Mouse (Mus musculus) layer of hippocampus, postnatal 14 days (tissue): Measurements from ENCODE around the gene Gm49345. TPM values are rescaled to one million over a fixed set of nuclear protein-coding genes. Genes with fewer than 3 reads are reported as not detected.
"Not testable (repeated sequence)": the region's sequence is repeated elsewhere in the genome, so short reads cannot be mapped to it uniquely, and the experiment has no call there.

Source experiments
- DNase-seq, 2 experiments: peaks; one replicate each; pipeline ENCODE4 v3.0.0; 2021 to 2022; ENCODE audit warnings: low spot score in 2 of 2, mixed read lengths in 1 of 2
- long read RNA-seq, 2 experiments: library from polyadenylated mRNA; stranded (forward); transcript quantifications; one replicate each; pipeline ENCODE4 v2.0.0; 2021
- total RNA-seq, 2 experiments: library from RNA; stranded (reverse); gene quantifications; 2 replicates each; pipeline ENCODE4 v1.2.3; 2021

Gm49345 gene
- total RNA-seq: 1 to 10 TPM; 1.3 to 1.5 TPM
- long read RNA-seq, experiment 1, partial matches to known transcripts: 0 of 1 reads
- long read RNA-seq, experiment 1, other reads (novel, unspliced or antisense): 1 of 1 reads
- long read RNA-seq, experiment 2, partial matches to known transcripts: 0 of 2 reads
- long read RNA-seq, experiment 2, other reads (novel, unspliced or antisense): 2 of 2 reads

DNA sequence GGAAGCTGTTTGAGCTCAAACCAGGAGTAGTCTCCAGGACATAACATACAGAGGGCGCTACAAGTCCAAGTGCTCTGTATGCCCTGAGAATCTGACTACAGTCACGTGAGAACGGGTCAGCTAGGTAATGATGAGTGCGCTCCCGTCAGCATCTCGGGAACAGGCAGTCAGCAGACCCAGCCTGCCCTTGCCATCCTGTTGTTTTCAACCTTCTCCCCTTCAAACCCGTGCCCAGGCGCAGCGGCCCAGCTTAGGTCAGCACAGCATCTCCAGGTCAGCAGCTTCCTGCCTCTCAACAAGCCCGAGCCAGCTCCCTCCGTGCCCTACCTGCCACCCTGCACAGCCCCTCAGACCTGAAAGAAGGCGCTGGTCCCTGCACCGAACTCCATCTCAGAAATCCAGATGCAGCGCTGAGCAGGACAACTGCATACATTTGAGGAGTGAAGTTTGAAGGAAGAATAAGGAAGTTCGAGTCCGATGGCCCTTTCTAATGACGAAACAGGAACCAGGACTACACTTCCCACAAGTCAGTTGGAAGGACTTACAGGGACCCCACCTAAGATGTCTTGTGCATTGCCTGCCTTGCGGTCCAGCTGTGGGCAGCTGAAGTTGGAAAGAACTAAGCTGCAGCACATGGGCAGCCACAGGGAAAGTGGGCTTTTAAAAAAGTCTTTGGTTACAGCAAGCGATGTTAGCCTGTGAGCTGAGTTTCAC lies at the start of gene Gm49345, which contains the start of gene Zfp729a:
TSS of gene Gm49345 (minus strand) at position 476 of the 714 bp plus-strand sequence.
TSS of gene Zfp729a (minus strand) at position 498 of the 714 bp plus-strand sequence.
- peak; percentile 74 to 92 for DNase-seq

GRCm38 (mm10) chr13:67686971-67687370 lies 49.4 kb upstream of the Gm49345 start, which contains the start of gene Zfp738:
Gene Zfp738 (minus strand): TSS chr13:67687071.
- no peak for DNase-seq

DNA sequence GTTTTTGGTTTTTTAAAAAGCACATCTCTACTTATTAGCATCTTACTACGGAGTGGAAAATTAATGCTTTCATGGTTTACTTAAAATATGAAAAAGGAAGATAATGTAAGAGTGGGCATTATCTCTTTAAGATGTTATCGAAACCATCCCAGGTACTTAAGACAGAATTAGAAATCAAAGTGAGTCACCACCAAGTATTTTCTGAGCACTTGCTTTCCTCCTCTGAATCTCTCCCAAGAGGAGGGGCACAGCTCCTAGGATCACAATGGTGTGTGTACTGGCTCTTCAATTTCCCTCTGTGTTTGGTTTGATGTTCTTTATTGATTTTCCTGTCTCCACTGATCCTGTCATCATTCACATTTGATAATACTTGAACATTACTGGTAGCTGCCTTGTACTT lies 46.3 kb upstream of the Gm49345 start:
- not testable (repeated sequence) for DNase-seq

DNA sequence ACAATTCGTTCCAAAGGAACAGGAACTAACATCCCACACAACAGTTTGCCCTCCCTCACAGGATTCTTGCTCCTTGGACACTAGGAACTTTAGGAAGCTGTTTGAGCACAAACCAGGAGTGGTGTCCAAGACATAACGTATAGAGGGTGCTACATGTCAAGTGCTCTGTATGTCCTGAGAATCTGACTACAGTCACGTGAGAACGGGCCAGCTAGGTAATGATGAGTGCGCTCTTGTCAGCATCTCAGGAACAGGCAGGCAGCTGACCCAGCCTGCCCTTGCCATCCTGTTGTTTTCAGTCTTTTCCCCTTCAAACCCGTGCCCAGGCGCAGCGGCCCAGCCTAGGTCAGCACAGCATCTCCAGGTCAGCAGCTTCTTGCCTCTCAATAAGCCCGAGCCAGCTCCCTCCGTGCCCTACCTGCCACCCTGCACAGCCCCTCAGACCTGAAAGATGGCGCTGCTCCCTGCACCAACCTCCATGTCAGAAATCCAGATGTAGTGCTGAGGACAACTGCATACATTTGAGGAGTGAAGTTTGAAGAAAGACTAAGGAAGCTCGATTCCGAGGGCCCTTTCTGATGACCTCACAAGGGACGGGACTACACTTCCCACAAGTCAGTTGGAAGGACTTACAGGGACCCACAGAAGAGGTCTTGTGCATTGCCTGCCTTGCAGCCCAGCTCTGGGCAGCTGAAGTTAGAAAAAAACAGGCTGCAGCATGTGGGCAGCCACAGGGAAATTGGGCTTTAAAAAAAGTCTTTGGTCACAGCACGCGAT lies 45.6 kb upstream of the Gm49345 start:
- peak; percentile 76 to 92 for DNase-seq

DNA sequence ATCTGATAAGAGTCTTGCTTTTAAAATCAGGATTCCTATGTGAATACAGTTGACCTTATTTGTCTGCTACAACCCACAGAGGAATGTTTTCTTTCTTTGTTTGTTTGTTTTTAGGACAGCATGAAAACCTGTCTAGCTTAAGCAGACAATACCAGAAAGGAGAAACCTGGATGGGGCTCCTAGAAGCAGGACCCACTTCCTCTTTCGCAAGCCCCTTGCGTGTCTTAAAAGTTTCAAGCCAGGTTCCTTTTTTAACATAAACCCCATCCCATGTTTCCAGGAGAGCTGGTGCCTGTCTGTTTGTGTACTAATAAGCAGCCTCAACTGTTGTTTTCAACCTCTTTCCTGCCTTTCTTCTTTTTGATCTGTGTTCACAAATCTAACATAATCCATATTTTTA lies 37.3 kb upstream of the Gm49345 start:
- no peak for DNase-seq

- DNase-seq: no peak
Observed at GRCm38 (mm10) chr13:67652496-67652895, 14.9 kb upstream of the Gm49345 start.

DNA sequence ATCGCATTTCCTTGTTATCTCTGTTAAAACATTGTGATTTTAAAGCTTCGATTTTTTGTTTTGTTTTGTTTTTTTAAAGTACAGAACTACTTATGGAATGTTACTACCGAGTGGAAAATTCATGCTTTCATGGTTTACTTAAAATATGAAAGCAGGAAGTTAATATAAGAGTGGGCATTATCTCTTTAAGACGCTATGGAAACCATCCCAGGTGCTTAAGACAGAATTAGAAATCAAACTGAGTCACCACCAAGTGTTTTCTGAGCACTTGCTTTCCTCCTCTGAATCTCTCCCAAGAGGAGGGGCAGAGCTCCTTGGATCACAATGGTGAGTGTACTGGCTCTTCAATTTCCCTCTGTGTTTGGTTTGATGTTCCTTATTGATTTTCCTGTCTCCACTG lies 27.5 kb downstream of the Gm49345 start:
- DNase-seq: peak in 1 of 2 experiments; percentile 5

DNA sequence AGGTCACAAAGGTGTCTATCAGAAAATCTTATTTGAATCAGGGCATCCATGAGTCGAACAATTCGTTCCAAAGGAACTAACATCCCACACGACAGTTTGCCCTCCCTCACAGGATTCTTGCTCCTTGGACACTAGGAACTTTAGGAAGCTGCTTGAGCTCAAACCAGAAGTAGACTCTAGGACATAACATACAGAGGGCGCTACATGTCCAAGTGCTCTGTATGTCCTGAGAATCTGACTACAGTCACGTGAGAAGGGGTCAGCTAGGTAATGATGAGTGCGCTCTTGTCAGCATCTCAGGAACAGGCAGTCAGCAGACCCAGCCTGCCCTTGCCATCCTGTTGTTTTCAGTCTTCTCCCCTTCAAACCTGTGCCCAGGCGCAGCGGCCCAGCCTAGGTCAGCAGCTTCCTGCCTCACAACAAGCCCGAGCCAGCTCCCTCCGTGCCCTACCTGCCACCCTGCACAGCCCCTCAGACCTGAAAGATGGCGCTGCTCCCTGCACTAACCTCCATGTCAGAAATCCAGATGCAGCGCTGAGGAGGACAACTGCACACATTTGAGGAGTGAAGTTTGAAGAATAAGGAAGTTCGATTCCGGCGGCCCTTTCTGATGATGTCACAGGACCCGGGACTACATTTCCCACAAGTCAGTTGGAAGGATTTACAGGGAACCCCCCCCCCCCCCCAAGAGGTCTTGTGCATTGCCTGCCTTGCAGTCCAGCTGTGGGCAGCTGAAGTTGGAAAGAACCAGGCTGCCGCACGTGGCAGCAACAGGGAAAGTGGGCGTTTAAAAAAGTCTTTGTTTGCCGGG lies 28.3 kb downstream of the Gm49345 start, which contains the start of gene Zfp729b:
TSS of gene Zfp729b (minus strand) at position 642 of the 811 bp plus-strand sequence.
- peak; percentile 85 to 92 for DNase-seq

DNA sequence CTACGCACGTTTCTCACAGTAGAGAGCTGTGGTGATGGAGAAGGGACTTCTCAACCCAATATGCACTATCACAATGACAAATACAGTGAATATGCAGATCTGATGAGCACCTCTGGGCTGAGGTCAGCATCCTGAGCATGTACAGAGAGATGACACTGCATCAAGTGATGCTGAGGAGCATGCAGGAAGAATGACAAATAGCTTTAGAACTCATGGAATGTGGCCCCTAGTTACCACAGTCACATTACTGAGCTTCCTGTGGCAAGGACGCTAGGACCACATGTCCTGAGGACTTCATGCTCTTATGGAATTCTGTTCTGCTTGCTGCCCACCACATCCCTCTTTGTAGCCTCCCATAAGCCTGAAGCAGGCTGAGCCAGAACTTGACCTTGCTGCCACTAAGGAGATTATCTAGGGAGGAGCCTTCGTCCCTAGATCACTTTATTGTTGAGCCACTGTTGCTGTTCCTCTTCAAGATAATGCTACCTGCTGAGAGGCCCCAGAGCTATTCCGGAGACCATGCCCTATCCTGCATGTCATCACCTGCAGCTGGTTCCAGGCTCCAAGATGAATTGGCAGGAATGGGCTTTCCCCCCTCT lies 64.9 kb downstream of the Gm49345 start:
- no peak for DNase-seq

- no peak for DNase-seq
Observed at GRCm38 (mm10) chr13:67553730-67554129, 83.8 kb downstream of the Gm49345 start, which contains the start of gene Zfp748. Gene Zfp748 (minus strand): TSS chr13:67553830.

DNA sequence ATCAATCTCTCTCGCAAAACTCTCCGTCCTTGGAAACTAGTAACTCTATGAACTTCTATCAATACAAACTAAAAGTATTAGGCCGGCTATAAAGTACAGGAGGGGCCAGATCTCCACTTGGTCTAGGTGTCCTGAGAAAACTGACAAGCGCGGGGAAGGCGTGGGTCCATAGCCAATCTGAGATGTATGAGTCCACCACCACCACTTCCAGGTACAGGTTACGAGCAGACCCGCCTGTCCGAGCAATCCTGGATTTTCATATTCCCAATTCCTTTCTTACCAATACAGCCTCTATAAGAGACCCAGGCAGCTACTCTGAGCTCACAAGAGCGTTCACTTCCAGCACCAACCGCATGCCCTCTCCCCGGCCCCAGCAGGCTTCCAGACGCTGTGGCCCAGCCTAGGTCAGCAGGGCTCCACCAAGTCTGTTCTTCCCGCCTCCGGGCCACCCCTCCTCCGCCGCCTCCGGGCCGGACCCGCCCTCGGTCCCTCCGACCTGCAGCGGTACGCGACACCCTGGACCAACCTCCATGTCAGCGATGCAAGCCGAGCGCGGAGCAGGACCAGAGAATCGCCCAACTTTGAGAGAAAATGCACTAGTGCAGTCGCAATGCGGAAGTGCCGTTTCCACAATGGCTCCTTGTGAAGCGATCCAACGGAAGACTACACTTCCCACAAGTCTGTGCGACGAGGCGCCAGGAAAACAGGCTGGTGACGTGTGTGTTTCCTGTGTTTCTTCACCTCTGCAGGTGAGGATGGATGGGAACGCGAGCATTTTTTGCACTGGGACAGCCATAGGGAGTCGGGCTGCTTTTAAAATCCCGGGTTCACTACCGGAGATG lies 84.8 kb downstream of the Gm49345 start:
- DNase-seq: peak; percentile 81 to 92

DNA sequence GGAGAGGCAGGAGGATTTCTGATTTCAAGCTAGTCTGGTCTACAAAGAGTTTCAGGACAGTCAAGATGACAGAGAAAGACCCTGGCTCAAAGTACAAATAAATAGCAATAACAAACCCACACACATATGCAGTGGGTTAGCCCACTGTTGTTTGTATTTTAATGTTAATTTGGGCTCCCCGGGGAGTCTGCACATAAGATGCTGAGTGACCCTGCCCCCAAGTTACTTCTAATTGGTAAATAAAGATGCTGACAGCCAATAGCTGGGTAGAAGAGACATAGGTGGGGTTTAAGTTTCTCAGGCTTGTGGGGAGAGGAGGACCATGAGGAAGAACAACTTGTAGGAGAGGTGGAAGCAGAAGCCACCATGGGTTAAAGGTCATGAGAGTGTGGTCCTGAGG lies 91.6 kb downstream of the Gm49345 start:
- no peak for DNase-seq

Other genes with a start within 250 kb of the Gm49345 start
- 1 to 10 TPM; 1.1 to 2.1 TPM for gene Zfp429, start 237.9 kb downstream of the Gm49345 start, total RNA-seq
- gene Zfp459, start 216.4 kb downstream of the Gm49345 start, total RNA-seq: 1 to 10 TPM; 1.8 to 2.1 TPM
- gene Zfp874a, start 186.1 kb downstream of the Gm49345 start, total RNA-seq: 10 to 100 TPM; 11.5 to 11.7 TPM
- gene Zfp874b, start 153.5 kb downstream of the Gm49345 start, total RNA-seq: 10 to 100 TPM; 13.1 to 16.3 TPM
- 1 to 10 TPM; 8.2 to 8.8 TPM for gene Zfp58, start 137.2 kb downstream of the Gm49345 start, total RNA-seq
- gene Gm26965, start 111.6 kb downstream of the Gm49345 start, total RNA-seq: not detected
- 10 to 100 TPM; 22.3 to 23.4 TPM for gene Zfp87, start 111.6 kb downstream of the Gm49345 start, total RNA-seq
- 1 to 10 TPM; 8.8 TPM for gene Zfp748, start 83.9 kb downstream of the Gm49345 start, total RNA-seq
- gene Zfp729b, start 28.1 kb downstream of the Gm49345 start, total RNA-seq: 1 to 10 TPM; 7.7 to 8.8 TPM
- gene Zfp729a, start within 50 bp of the Gm49345 start, total RNA-seq: 10 to 100 TPM in 1 of 2 experiments, 1 to 10 TPM in 1; 9.8 to 10.4 TPM
- 10 to 100 TPM; 23.7 to 24.0 TPM for gene Zfp738, start 49.3 kb upstream of the Gm49345 start, total RNA-seq
- 10 to 100 TPM; 13.5 to 15.1 TPM for gene Zfp65, start 91.4 kb upstream of the Gm49345 start, total RNA-seq
- 1 to 10 TPM; 5.7 to 6.9 TPM for gene Zfp85, start 117.5 kb upstream of the Gm49345 start, total RNA-seq
- gene Zfp493, start 141.9 kb upstream of the Gm49345 start, total RNA-seq: 1 to 10 TPM; 2.8 to 4.8 TPM
- gene Zfp273, start 176.0 kb upstream of the Gm49345 start, total RNA-seq: 1 to 10 TPM; 7.1 to 7.6 TPM
- gene Gm10037, start 193.3 kb upstream of the Gm49345 start, total RNA-seq: 1 to 10 TPM; 6.0 to 6.5 TPM
- not detected for gene BC048507, start 225.6 kb upstream of the Gm49345 start, total RNA-seq